Mouse (Mus musculus): ENCODE measurements at regions not wholly inside any gene's neighbourhood (a gene's known extent, or its start where the extent isn't known, plus 50 kb on each side); places are given as distances from the start of the nearest gene placed in this dataset.

DNA sequence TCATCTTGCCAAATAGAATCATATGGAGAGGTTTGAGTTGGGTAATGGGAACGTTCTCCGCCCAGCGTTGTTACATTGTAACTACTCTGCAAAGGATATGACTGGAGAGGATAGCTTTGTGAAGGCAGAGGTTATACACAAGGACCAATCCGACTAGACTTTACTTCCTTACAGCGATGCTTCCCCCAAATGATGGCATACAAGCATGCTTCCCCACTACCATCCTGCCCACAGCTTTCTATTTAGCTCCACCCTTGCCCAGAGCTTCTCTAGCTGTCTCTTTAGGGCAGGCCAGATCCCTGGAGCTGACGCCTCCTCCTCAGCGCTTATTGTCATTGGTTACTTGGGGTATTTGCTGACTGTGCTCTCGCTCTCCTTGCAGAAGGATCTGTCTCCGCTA is 130.1 kb upstream of the Zfp703 start:
- no peak for DNase-seq

DNA sequence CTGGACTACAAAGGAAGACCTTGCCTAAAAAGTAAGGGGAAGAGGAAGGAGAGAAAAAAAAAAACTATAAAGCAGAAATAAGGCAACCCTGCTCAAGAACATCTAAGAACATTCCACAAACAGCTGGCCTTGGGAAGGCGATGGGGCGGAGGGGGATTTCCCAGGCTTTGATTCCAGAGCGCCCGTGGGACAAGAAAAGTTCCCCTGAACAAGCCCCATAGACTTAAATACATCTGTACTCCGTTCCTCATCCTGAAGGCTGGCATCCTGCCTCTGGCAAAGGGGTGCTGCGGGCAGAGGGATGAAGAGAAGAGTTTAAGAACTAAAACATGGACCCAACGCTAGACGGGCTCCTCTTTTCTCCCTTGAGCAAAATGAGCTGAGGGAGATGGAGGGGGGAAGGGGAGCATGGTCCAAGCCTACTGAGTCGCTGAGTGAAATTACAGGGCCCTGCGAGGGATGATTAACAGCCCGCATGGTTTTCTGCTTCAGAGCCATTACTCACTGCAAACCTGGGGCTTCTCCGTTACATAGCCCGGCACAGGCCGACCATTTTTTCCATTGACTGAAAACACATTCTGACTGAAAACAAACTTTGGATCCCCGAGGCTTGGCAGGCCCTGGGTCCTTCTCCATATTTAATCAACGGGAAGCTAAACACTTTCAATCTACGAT is 128.9 kb upstream of the Zfp703 start:
- peak; percentile 48 to 50 for DNase-seq

DNA sequence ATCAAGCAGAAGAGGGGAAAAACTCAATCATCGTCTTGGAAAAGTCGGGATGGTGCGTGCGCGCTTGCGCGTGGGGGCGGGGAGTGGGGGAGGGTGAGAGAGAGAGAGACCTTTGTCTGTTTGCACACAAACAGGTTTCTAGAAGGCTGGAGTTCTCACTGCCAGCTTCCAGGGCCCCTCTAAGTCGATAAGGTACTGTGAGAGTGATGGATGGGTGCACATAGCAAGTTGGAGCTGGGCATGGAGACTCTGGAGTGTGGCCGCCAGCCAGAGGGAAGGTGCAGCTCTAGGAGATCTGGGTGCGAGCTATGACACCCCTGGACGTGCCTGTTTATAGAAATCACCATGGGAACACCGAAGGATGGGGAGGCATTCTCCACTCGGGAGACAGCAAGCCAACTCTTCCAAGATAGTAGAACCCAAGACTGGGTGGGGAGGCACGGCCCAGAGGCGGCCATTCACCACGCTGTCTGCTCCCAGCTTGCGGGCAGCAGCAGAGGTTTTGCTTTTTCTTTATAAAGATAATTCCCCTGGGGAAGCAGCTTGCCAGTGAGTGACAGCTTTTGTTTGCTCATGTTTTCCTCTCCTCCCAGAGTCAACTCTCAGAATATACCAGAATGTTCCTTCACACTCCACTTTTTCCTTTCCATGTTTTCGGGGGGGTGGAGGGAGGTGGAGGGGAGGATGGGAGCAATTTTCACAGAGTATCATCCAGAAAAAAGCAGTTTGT is 128.0 kb upstream of the Zfp703 start:
- DNase-seq = peak; percentile 68 to 78

DNA sequence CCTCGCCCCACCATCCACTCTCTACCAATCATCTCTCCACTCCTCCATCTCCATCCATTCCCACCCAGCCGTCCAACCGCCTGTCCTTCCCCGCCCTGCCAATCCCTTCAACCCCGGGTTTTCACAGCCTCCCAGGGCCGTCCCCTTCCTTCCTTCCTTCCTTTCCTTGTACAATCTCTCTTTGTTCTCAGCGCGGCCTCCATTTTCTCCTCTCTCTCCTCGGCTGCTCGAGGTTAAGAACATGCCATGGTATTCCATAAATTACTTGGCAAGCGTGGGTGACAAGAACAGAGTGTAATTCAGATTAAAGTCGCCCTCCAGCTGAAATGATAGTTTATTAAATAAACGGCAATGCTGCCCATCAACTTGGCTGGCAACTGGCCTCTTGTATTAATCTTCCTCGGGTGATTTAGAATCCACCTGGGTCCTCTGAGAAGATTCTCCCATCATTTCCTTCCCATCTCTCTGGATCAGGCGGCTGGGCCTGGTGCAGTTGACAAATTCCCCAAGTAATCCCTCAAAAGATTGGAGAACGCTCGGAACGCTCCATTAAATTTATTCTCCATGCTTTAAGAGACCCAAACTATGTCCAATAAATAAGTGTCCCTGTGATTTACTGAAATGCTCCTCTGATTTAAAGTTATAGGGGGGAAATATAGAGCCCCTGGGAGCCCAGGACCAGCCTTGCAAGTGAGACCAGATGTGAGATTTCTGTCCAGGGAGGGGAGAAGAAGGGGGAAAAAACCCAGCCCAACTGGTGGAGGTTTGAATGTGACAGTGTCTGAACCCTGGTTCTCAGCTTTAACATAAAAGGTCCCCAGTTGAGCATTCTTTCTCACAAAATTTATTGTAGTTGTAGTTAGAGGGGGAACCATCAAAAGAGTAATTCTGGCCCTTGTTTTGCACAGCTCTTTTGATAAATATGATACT is 125.0 kb upstream of the Zfp703 start:
- DNase-seq = no peak

DNA sequence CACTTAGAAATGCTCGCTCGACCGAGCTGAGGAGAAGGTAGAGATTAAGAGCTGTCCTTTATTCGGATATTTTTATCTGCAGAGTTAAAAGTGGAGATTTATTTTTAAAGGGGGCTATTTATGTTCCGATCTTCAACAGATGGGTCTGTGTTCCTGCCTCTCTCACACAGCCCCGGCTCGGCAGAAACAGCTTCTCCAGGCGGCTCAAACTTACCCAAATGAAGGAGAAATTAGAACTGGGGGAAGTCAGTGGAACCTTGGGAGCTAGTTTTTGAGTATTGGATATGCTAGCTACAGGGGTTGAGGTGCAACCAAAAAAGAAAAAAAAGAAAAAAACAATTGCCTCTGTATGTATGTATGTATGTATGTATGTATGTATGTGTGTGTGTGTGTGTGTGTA is 124.2 kb upstream of the Zfp703 start:
- no peak for DNase-seq

DNA sequence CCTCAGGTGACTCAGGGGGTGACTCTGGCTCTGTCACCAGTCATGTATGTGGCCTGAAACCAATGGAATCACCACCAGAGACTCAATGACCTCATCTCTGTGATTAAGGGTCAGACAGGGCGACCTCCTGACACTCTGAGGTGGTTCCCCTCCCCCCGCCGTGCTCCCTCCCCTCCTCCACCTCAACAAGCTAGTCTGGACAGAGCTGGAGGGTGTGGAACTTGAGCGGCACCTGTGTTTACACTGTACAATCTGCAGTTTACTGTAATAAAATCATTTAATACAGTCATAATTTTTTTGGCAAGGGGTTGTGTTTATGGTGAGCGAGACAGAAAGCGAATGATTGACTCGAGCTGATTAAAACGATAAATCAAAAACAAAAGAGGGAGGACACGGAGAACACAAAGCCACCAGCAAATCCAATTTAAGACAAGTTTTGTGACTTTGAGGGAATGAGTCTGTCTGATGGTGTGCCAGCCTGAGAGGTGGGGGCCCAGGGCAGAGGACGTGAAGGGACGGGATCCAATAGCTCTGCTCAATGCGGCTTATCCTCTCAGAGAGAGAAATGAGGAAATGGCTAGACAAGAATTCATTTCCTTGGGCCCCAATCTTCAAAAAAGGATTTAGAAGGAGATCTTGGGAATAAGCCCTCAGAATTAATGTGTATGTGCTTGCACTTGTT is 122.4 kb upstream of the Zfp703 start:
- no peak for DNase-seq

DNA sequence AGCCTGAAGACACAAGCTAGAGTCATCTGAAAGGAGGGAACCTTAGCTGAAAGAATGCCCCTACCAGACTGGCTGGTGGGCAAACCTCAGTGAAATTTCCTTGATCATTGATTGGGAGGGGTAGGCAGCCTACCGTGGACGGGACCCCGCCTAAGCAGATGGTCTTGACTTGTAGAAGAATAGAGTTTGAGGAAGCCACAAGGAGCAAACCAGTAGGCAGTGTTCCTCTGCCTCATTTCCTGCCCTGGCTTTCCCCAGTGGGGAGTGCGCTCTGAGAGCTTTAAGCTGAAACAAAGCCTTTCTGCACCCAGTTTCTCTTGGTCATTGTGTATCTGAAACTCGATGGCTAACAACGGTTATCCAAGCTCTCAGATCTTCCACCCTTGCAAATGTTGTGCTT is 121.9 kb upstream of the Zfp703 start:
- no peak for DNase-seq

DNA sequence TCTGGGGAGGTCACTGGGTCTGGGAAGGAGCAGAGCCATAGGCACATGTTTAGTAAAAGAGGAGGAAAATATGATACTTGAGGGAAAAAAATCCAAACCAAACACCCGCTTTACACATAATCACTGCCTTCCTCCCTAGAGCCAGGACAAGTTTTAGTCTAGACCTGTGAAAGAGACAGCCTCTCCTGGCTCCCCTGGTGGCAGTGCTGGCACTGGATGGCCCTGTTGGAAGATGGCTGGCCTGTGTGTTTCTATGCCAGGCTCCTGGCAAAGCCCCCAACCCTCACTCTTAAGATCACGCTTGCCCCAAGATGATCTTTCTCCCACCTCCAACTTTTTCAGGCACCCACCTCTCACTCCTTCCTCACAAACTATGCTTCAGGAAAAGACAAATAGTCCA is 112.6 kb upstream of the Zfp703 start:
- no peak for DNase-seq

DNA sequence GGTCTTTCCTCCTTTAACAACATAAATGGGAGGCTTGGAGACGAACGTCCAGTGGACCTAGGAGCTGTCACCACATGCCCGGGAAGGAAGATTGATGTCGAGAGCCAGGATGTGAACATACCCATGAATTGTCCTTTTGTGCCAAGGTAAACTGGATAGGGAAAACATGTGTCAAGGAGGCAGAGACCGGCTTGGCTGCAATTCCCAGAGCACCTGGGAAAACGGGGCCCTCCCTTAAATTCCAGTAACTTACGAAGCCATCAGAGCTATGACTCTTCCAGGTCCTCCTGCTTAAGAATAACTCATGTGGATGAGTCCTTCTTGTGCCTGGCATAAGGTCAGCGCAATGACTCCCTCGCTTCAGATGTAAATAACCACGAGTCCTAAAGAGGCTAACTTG is 112.2 kb upstream of the Zfp703 start:
- DNase-seq = no peak

DNA sequence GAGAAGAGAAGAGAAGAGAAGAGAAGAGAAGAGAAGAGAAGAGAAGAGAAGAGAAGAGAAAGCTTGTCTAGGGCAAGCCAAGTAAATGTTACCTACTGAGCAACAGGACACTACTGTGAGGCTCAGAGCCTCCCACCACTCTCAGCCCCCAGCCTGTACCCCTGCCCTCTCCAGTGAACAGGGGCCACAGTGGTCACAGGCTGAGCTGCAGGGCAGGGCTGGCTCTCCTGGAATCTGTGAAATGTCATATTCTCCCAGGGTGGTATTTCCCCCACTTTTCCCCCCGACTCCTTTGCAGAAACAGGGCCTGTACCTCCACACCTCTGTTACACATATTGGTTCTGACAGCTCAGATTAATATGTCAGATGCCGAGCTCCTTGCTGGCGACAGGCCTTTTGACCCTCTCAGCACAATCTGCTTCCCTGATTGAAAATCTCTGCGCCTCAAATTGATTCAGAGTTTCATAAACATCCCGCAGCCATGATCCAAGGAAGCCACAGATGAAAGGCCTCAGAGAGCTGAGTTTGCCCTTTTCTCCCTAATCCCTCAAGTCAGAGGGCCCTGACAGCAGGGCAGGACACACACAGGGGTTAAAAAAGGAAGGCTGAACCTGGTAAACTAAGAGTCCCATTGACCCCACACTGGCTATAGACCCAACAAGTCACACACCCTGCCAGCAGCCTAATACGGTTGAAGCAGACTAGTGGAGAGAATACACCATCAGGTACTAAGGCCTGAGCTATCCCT is 108.8 kb upstream of the Zfp703 start:
- DNase-seq = no peak

DNA sequence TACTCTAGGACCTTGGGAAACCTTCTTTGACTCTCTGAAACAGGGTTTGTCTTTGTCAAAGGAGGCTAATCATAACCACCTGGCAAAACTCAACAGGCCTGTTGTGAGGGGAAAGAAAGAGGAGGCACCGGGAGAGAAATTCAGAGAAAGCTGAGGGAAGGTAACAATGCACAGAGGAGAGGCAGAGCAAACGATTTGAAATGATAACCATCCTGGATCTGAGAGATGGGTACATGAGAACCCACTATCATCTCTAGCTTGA is 108.3 kb upstream of the Zfp703 start:
- DNase-seq = no peak

DNA sequence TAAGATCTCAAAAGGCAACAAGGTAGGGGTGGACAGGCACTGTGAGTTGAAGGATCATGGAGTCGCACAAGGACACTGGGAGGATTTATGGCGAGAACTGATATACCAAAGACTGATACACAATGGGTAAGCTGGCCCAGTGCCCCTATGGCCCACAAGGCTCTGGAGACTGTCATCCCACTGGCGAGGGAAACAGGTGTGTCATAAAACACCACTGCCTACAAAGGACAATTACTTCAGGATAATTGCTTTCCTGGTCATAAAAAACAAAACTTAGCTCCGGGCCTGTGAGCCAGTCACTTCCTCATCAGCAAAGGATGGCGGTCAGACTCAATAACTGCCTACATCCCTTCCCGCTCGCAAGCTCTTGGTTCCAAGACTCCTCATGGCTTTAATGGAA is 105.3 kb upstream of the Zfp703 start:
- no peak for DNase-seq

DNA sequence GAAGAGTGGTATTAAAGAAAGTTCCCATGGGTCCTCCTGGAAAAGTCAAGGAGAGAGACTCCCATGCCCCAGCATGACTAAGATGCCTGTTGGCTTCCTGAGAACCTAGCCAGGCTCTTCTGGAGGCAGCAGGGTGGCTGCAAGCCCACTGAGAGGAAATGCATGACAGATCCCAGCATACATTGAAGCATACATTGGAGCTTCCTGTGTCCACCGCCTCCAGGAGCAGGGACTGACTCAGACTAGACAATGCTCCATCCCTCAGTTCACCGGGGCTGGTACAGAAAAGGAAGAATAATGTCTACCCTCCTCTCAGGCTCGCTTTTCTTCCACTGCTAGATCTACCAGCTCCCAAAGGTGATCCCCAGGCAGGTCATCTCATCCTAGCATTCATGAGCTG is 104.7 kb upstream of the Zfp703 start:
- no peak for DNase-seq

DNA sequence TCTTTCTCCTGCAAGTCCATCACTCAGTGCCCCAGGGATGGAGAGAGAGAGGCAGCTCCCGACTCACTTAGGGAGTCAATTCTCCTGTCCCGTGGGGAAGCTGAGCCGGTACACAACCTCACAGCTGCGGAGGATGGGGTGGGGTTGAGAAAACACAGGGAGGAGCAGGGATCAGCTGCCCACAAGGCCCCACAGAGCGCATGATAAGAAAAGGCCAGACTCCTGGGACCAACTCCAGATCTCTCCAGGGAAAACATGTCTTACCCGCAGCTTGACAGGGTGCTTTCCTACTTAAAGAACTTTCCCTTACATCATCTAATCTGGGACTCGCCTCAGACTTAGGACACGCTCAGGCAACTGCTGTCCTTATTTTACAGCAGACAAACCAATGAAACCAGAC is 104.3 kb upstream of the Zfp703 start:
- peak; percentile 43 to 53 for DNase-seq

DNA sequence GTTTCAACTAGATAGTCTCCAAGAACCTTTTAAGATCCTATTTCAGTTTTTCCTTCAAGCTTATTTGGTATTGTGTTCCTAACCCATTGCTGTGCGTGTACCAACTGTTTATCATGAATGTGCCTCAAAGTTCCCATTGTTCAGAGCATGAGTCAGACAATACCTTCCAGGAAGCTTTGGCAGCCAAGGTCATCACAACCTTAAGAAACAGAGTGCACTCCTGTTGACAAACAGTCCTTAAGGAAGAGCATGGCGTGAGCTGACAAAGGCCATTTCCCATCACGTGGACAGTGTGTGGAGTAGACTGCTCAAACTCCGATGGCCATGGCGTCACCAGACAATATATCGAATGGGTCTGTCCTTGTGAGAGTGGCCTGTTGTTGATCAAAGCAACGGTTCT is 96.9 kb upstream of the Zfp703 start:
- DNase-seq = no peak

DNA sequence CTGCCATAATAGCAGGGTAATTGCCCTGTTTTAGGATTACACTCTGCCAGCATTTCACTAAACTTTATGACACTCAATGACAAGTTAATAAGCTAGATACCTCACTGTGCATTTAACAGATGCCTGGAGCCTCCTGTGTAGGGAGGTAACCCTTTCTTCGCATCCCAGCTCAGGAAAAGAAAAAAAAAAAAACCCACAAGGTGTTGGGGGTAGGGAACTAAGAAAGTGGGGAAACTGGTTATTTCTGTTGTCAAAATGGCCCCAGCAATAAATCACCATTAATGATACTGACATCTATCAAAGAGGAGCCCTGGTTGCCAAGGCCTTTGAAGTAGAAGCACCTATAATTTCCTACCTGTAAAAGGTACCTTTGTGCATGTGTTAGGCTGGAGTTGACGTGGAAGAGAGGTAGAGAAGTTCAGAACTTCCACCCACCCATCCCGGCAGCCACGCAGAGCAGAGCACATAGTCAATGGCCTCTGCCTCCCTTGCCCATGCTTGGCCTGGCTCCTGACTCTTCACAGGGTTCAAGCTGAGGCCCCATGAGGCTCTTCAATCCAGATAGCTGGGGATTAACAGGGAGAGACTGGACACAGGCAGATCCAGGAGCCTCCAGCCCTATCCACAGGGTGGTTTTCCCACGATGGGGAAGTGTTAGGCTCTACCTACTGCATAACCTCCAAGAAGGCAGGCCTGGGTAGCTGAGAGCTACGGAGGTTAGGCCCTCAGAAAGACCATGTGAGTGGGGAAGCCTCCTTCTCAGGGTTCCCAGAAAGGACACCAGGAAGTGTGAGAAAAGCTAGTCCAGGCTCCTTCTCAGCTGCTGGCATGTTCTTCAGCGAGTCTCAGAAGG is 95.6 kb upstream of the Zfp703 start:
- DNase-seq = no peak

DNA sequence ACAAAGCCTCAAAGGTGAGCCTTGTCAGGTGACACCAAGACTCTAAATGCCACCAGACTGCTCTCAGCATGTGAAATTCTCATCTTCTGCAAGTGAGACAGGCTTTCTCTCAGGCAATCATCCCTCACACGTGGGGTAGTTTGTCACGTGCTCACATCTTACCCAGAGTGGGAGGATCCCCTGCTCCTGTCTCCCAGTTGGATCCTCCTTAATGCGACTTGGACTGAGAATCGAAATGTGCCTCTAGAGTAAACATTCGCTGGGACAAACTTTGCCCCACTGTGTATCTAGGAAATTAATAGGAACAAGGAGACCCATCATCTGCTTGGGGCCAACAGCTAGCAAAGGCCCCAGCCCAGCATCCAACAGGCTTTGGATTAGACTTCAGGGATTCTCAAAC is 94.5 kb upstream of the Zfp703 start:
- no peak for DNase-seq

DNA sequence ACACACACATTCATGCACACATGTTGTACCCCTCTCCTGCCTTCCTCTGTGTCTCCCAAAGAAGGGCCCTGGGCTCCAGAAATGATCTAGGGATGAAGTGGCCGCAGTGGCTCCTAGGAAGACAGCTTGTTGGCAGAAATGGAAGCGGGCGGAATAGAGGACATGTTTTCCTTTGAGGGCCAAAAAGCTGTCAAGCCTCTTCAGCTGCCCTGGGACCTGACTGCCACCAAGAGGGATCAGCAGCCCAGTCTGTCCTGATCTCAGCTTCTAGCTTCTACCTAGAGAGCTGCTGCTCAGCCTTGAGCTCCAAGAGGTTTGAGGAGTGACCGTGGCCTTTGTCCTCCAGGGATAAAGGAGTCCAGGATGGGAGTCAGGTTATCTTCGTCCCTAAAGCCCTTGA is 93.8 kb upstream of the Zfp703 start:
- DNase-seq = peak in 1 of 2 experiments; percentile 59

DNA sequence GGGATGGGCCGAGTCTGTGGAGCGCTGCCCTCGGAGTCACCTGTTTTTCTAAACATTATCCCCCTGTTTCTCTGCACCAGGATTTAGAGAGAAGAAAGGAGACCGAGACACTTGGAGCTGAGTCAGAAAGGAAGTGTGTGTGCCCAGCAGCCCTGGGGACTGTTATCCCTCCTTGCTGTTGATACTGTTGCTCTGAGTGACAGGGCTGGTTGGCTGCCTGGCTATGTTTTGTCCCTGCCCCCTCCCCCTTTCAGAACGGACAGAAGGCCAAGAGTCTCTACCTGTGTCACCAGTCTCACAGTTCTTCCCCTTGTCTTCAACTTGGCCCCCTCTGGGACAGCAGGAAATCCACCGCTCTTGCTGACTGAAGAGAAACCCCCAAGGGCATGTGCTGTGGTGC is 93.4 kb upstream of the Zfp703 start:
- DNase-seq = peak; percentile 34

DNA sequence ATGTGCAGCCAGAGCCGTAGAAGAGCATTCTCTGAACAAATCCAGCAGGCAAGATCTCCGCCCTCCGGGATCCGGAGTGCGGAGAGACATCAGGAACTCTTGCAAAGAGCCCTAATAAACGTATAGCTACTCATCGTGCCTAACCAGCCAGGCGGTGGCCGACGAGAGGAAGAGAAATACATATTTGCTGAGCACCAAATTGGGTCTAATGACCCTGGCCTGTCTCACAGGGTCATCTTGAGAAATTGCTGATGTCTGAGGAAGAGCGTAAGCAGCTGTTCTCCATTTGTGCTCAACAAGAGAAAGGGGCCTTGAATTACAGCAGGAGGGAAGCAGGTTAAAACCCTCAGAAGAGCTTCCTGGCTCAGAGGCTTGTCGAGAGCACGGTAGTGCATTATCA is 92.8 kb upstream of the Zfp703 start:
- no peak for DNase-seq

DNA sequence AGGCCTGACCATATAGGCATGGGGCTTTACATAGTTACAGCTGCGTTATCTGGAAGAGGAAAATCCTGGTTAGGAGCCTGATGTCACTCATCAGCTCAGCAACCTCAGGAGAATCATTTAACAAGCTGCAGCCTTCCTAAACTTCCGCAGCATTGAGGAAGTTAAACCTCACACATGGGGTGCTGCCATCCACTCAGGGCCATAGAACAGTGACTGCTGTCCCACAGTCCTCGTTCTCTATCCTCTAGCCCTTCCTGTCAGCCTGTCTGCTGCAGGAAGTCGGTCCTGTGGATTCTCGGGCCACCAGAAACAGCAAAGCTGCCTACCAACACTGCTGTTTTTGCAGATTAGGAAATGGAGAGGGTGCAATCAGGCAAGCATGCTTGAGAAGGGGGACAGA is 91.8 kb upstream of the Zfp703 start:
- peak in 1 of 2 experiments; percentile 22 for DNase-seq

All from heart, adult 18-20 months (tissue).